In the genomic region with DNA sequence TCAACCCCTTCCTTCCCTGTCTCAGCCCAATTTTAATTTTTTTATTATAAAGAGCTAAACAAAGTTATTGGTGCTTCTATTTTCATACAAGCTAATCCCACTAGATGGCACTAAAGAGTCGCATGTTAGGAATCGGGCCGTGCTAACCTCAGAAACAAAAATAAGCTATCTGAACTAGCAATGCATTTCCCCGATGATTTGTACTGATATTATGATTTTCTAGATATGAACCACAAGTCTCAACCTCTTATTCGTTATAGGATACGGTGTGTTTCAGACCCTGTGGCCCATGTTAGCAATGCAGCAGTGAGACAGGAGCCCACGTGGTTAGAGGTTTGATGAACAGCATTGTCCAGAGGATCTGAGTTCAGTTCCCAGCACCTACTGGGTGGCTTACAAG, we compare ENCODE assay signal across 8 mouse cellular contexts. TPM values are rescaled to one million over a fixed set of nuclear protein-coding genes. Genes with fewer than 3 reads are reported as not detected.
DNase-seq lines count a peak whose midpoint lies in the region; ATAC-seq lines count a peak whose summit lies in the region.

No protein-coding gene starts in this region.

- no peaks in the 10 kb centered on the region for H3K9me3 ChIP-seq in midbrain, embryonic 15.5 days

- ATAC-seq in midbrain, embryonic 15.5 days (replicated peaks), result no peak

- no peak overlapping the region for H3K4me2 ChIP-seq in midbrain, embryonic 15.5 days

- H3K4me3 ChIP-seq in midbrain, embryonic 15.5 days, result no peak overlapping the region

- no peaks in the 10 kb centered on the region for H3K36me3 ChIP-seq in midbrain, embryonic 15.5 days (replicated peaks)

- H3K27me3 ChIP-seq in midbrain, embryonic 15.5 days (replicated peaks), result no peaks in the 10 kb centered on the region

- peaks cover 6% of the 10 kb centered on the region; the same call in 1 of the 2 replicates for H3K4me1 ChIP-seq in midbrain, embryonic 15.5 days

- WGBS in midbrain, embryonic 15.5 days, result 19% methylated on average over 7 of the region's 7 CpGs

- peak; percentile 54 for DNase-seq in gastrocnemius, adult 18-20 months (ENCODE audit: low spot score)
- no peak for DNase-seq in gastrocnemius, adult 8-10 months (ENCODE audit: low spot score in 2 of 2)
- DNase-seq in ovary, postnatal 14 days (ENCODE audit: low spot score), result peak; percentile 31
- DNase-seq in ovary, postnatal 36 days (ENCODE audit: low spot score), result no peak
- DNase-seq in embryo, embryonic 11.5 days (ENCODE audit: low read depth, low spot score), result peak; percentile 51
- DNase-seq in lung, postnatal 36 days, result peak; percentile 75
- no peak for DNase-seq in right cerebral cortex, postnatal 4 days

- H3K27ac ChIP-seq in midbrain, embryonic 15.5 days, result no peak overlapping the region

- no peak overlapping the region for H3K9ac ChIP-seq in midbrain, embryonic 15.5 days

RNA-seq across cellular contexts. Expression of a gene that starts 5.2 kb away (rescaled TPM):
- total RNA-seq in gastrocnemius, adult 18-20 months (2021), result 1 to 10 TPM; 4.9 to 6.8 TPM
- 1 to 10 TPM; 4.5 to 6.4 (median 5.7) TPM for total RNA-seq in gastrocnemius, adult 8-10 months (2022)
- 8.5 and 9.3 TPM in 2 replicates for polyA plus RNA-seq in midbrain, embryonic 15.5 days (2015; fragmentation: Nextera tagmentation; extraction: Ambion mirVana)

RNA-seq across cellular contexts. Expression of a gene that starts 52.6 kb away (rescaled TPM):
- 1 to 10 TPM; 2.8 to 3.2 TPM for total RNA-seq in gastrocnemius, adult 18-20 months (2021)
- 1 to 10 TPM; 2.9 to 4.4 (median 3.3) TPM for total RNA-seq in gastrocnemius, adult 8-10 months (2022)
- 3.9 and 4.3 TPM in 2 replicates for polyA plus RNA-seq in midbrain, embryonic 15.5 days (2015; fragmentation: Nextera tagmentation; extraction: Ambion mirVana)

Comparison
In these comparisons a context has a peak if more than half of its experiments do, and no peak if none do; other contexts are left out.
1. DNase-seq: peak in gastrocnemius, adult 18-20 months (single experiment), ovary, postnatal 14 days (single experiment), embryo, embryonic 11.5 days (single experiment) and lung, postnatal 36 days (single experiment); none in gastrocnemius, adult 8-10 months (0 of 2), ovary, postnatal 36 days (single experiment) and right cerebral cortex, postnatal 4 days (single experiment).